Mouse (Mus musculus): Measurements from ENCODE around the gene 4930544G11Rik. TPM values are rescaled to one million over a fixed set of nuclear protein-coding genes. Genes with fewer than 3 reads are reported as not detected.

The 4930544G11Rik gene
- polyA plus RNA-seq (2012; rRNA removed; ENCODE audit: low replicate concordance), result not detected in 2 replicates

DNA sequence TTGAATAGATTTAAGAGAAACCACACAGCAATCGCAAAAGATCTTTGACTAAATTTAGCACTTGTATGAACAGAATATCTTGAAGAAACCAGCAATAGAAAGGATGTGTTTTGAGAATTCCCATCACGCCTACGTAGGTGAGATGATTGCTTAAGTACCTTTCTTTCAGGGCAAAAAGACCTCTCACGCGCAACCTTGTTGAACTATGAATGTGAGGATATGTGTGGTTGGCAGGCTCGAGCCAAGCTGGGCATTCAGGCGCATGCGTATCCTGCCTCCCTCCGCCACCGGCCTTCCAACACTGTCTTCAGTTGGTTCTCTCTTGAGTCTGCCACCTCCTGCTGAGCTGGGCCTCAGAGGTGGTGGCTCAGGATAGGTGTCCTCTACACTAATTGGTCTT is at the start of gene 4930544G11Rik:
Gene 4930544G11Rik (plus strand): TSS at position 301 of the 400 bp plus-strand sequence.

Other genes with a start within 250 kb of the 4930544G11Rik start
- 2.2 and 6.3 TPM in 2 replicates for gene Prdm5, start 173.6 kb upstream of the 4930544G11Rik start, polyA plus RNA-seq (2012; rRNA removed; ENCODE audit: low replicate concordance)

Measured in subcutaneous adipose tissue, adult 2 months (tissue).